Mouse (Mus musculus): Measurements from ENCODE around the gene Dvl3. TPM values are rescaled to one million over a fixed set of nuclear protein-coding genes. Genes with fewer than 3 reads are reported as not detected.

Dvl3 gene
- polyA plus RNA-seq, 1 experiment = 42.5 TPM

DNA sequence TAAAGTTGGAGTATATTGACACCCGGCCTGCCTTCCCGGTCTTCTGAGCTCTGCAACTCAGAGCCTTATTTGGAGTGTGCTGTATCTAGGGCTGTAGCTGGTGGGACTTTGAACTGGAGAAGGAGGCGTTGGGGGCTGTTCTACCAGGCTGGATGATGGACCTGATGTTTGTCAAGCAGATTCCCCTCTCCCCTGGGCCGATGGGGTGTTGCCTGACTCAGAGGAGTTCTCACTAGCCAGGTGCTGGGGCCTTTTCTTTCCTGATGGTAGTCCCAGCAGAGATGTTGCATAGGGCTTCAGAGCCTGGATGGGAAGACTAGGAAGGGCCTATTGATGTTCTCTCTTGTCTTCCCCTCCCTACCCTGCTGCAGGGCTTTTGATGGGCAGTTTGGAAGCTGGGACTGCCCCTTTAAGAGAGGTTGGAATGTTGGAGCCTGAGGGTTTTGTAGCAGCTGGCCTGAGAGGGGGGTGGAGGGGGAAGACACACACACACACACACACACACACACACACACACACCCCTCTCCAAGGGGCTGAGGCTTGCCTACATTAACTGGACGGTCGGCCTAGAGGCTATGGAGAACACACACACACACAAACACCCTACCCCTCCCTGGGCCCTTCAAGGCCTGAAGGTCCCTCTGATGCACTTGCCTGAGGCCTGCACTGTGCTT is 1.1 kb downstream of the Dvl3 start:
- no peaks in the 10 kb centered on the region for H3K4me1 ChIP-seq (ENCODE audit: control insufficient read depth, insufficient read depth, low read length)
- TF ChIP-seq POLR2A (IDR thresholded peaks at IDR 0.05; ENCODE audit: extremely low read depth, insufficient read depth, low read length) = no peak
- TF ChIP-seq CTCF (IDR thresholded peaks at IDR 0.05; ENCODE audit: extremely low read depth, insufficient read depth, low read length) = no peak

DNA sequence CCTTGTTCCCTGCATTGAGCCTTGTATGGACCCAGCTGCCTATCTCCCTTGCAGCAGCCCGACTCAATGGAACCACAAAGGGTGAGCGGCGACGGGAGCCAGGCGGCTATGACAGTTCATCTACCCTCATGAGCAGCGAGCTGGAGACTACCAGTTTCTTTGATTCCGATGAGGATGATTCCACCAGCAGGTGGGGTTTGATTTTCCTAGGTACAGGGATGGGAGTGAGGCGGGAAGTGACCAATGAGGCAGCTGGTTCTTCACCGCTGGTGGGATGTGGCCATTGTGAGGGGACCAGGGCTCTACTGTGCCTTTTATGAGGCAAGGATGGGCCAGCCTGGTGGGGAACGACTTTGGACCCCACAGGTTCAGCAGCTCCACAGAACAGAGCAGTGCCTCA is 7.1 kb downstream of the Dvl3 start:
- TF ChIP-seq POLR2A (IDR thresholded peaks at IDR 0.05; ENCODE audit: extremely low read depth, insufficient read depth, low read length) (no peak), CTCF (IDR thresholded peaks at IDR 0.05; ENCODE audit: extremely low read depth, insufficient read depth, low read length) (no peak)
- Histone ChIP-seq H3K27ac (ENCODE audit: insufficient read depth, low read length) (no peak overlapping the region), H3K4me1 (ENCODE audit: control insufficient read depth, insufficient read depth, low read length) (no peaks in the 10 kb centered on the region), H3K4me3 (ENCODE audit: insufficient read depth, low read length) (no peak overlapping the region)

More for the DNA sequence above, 1.1 kb downstream of the Dvl3 start:
- no peak overlapping the region for H3K27ac ChIP-seq (ENCODE audit: insufficient read depth, low read length)
- peak overlapping the region; percentile 97 for H3K4me3 ChIP-seq (ENCODE audit: insufficient read depth, low read length)

DNA sequence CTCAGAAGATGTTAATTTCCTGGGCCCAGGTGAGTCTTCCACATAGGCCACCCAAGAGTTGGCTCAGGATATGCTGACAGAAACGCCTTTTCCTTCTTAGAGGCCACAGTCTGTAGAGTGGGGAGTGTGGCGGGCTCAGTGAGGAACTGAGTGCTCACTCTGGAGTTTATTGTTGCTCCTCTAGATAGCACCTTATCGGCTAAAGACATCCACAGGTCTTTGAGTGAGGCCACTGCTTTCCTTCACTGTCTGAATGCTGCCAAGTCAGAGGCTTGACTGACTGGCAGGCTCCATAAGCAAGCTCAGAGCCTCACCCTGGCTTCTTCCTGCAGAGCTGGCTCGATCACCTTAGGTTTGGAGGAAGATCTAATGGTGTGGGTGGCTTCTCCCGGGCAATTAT is 12.0 kb downstream of the Dvl3 start:
- Histone ChIP-seq H3K4me1 (ENCODE audit: control insufficient read depth, insufficient read depth, low read length) (no peaks in the 10 kb centered on the region), H3K27ac (ENCODE audit: insufficient read depth, low read length) (no peak overlapping the region), H3K4me3 (ENCODE audit: insufficient read depth, low read length) (no peak overlapping the region)
- no peak for TF ChIP-seq CTCF (IDR thresholded peaks at IDR 0.05; ENCODE audit: extremely low read depth, insufficient read depth, low read length)
- no peak for TF ChIP-seq POLR2A (IDR thresholded peaks at IDR 0.05; ENCODE audit: extremely low read depth, insufficient read depth, low read length)

DNA sequence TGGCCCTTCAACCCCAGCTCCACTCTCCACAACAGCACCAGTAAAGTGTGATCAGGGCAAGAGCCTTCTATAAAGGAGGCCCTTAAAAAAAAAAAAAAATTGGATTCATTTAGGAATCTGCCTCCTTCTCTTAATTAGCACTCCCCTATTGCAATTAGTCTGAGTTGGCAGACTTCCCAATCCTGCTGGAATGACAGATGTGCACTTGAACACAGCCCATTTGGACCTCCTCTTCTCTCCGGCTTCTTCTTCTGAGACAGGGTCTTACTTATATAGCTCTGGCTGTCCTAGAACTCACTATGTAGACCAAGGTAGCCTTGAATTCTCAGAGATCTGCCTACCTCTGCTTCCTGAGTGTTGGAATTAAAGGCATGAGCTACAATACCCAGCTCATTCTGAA is 12.6 kb downstream of the Dvl3 start:
- TF ChIP-seq POLR2A (IDR thresholded peaks at IDR 0.05; ENCODE audit: extremely low read depth, insufficient read depth, low read length) (no peak), CTCF (IDR thresholded peaks at IDR 0.05; ENCODE audit: extremely low read depth, insufficient read depth, low read length) (no peak)
- no peaks in the 10 kb centered on the region for H3K4me1 ChIP-seq (ENCODE audit: control insufficient read depth, insufficient read depth, low read length)
- no peak overlapping the region for H3K4me3 ChIP-seq (ENCODE audit: insufficient read depth, low read length)
- H3K27ac ChIP-seq (ENCODE audit: insufficient read depth, low read length) = no peak overlapping the region

DNA sequence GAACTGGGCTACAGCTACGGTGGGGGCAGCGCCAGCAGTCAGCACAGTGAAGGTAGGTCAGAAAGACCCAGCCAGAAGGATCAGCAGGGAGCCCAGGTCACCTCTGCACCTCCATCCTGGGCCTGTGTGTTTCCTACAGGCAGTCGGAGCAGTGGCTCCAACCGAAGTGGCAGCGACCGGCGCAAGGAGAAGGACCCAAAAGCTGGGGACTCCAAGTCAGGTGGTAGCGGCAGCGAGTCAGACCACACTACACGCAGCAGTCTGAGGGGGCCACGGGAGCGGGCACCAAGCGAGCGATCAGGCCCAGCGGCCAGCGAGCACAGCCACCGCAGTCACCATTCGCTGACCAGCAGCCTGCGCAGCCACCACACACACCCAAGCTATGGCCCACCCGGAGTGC is 14.2 kb downstream of the Dvl3 start:
- H3K27ac ChIP-seq (ENCODE audit: insufficient read depth, low read length) = no peak overlapping the region
- no peaks in the 10 kb centered on the region for H3K4me1 ChIP-seq (ENCODE audit: control insufficient read depth, insufficient read depth, low read length)
- TF ChIP-seq CTCF (IDR thresholded peaks at IDR 0.05; ENCODE audit: extremely low read depth, insufficient read depth, low read length) (no peak), POLR2A (IDR thresholded peaks at IDR 0.05; ENCODE audit: extremely low read depth, insufficient read depth, low read length) (no peak)
- no peak overlapping the region for H3K4me3 ChIP-seq (ENCODE audit: insufficient read depth, low read length)

DNA sequence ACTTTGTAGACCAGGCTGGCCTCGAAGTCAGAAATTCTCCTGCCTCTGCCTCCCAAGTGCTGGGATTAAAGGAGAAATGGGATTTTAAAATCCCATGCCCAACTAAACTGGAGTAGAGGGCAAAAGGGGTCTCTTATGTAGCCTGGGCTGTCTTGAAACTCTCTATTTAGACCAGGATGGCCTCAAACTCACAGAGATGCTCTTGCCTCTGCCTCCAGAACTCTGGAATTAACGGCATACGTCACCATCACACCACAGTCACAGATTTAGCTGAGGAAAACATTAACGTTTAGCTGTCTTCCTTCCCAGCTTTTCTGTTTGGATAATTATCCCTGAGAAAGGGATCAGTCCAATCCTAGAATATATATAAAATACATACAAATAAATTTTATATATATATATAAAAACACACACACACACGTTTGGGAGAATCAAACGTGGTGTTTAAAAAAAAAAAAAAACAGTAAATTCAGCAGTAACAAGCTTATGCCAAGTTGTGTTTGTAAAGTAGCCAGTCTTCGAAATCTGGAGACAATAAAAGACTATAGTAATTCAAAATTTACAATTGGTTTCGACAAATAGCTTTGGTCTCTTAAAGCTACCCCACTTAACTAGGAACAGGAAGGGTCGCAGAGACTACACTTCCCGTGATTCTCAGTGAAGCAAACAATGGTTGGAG is 18.0 kb downstream of the Dvl3 start:
- no peak overlapping the region; the same call in 1 of the 2 replicates for H3K4me3 ChIP-seq (ENCODE audit: insufficient read depth, low read length)
- no peak for TF ChIP-seq POLR2A (IDR thresholded peaks at IDR 0.05; ENCODE audit: extremely low read depth, insufficient read depth, low read length)
- TF ChIP-seq CTCF (IDR thresholded peaks at IDR 0.05; ENCODE audit: extremely low read depth, insufficient read depth, low read length) = no peak
- no peak overlapping the region for H3K27ac ChIP-seq (ENCODE audit: insufficient read depth, low read length)

DNA sequence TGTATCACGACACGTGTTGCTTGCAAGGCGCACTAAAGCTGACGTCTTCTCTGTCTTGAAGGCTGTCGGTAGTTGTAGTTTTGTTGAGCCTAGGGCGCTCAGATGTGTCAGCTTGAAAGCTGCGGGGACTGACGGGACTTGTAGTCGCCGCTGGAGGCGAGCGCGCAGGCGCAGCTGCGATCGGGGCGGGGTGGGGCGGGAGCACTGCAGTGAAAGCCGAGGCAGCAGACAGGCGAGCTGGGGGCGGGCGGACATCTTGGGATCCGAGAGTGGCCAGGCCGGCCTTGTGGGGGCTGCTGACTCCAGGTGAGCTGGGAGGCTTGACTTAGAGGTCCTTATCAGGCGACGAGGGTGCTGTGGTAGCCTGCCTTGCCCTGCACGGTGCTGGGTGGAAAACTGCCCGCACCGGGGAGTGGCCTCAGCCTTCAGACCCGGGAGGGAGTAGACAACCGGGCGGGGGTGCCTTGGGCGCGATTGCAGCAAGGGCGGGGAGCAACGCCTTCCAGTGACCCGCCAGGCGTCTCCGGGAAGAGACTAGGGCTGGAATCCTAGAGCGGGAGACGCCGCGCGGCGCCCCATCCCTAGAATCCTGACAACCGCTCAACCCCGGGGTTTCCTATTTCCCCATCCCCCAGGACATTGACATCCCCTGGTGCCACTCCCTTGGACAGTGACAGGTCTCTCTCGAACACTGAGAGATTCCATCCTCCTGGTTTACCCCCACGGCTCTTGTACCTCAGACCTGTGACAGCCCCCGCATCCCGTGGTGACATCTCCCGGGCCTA is 18.7 kb downstream of the Dvl3 start, which contains the start of gene Ap2m1:
Gene Ap2m1, plus strand, starts transcription at position 183 of the 785 bp plus-strand sequence.
- H3K4me1 ChIP-seq (ENCODE audit: control insufficient read depth, insufficient read depth, low read length) = peaks cover 7% of the 10 kb centered on the region
- peak within 1 kb of the TSS; percentile 79 for H3K27ac ChIP-seq (ENCODE audit: insufficient read depth, low read length)
- peak within 1 kb of the TSS; percentile 62 for H3K4me3 ChIP-seq (ENCODE audit: insufficient read depth, low read length)
- TF ChIP-seq POLR2A (IDR thresholded peaks at IDR 0.05; ENCODE audit: extremely low read depth, insufficient read depth, low read length) (peak; percentile 51), CTCF (IDR thresholded peaks at IDR 0.05; ENCODE audit: extremely low read depth, insufficient read depth, low read length) (no peak)

More for the DNA sequence above, 18.0 kb downstream of the Dvl3 start:
- H3K4me1 ChIP-seq (ENCODE audit: control insufficient read depth, insufficient read depth, low read length) = peaks cover 7% of the 10 kb centered on the region

DNA sequence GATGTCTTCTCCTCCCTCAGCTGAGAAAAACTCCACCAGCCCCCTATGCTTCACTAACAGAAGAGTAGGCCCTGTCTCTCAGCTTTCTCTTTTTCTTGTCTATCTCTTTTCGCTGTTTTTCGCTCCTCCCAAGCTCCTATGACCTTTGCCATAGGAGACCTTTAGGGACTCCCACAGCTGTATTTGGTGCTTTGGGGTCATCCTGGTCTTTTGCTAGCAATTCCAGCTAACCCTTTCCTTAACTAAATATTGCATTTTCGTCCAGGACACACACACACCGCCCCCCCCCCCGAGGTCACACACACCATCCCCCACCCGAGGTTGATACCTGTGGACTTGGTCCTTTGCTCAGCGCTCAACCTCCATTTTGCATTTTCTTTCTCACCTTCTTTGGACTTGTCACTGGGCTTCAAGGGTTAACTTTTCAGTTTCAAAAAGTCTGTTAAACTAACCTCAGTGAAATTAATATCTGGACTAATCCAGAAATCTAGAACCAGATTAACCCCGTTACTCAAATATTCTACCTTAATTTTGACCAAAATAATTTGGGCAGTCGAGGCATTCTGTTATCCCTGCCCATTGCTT is 19.4 kb downstream of the Dvl3 start:
- Histone ChIP-seq H3K27ac (ENCODE audit: insufficient read depth, low read length) (peak overlapping the region; percentile 79), H3K4me3 (ENCODE audit: insufficient read depth, low read length) (peak overlapping the region; percentile 62), H3K4me1 (ENCODE audit: control insufficient read depth, insufficient read depth, low read length) (peaks cover 7% of the 10 kb centered on the region)
- TF ChIP-seq CTCF (IDR thresholded peaks at IDR 0.05; ENCODE audit: extremely low read depth, insufficient read depth, low read length) (no peak), POLR2A (IDR thresholded peaks at IDR 0.05; ENCODE audit: extremely low read depth, insufficient read depth, low read length) (no peak)

DNA sequence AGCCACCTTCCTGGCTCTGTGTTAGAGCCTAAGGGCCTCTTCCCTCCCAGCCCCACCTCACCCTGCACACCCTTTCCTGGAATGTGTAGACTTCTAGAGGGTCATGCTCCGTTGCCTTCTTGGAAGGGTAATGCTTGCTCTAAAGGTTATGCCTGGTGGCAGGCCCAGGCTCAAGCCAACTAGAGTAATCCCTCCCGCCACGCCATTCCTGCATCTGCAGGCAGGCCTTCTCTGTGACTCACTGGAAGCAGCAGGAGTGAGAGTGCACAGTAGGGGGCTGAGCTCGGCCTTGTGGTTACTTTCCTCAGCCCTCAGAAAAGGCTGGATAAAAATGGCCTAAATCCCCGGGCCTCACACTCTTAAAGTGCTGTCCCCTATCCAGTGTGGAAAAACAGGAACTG is 20.3 kb downstream of the Dvl3 start:
- H3K4me1 ChIP-seq (ENCODE audit: control insufficient read depth, insufficient read depth, low read length) = peaks cover 7% of the 10 kb centered on the region
- TF ChIP-seq CTCF (IDR thresholded peaks at IDR 0.05; ENCODE audit: extremely low read depth, insufficient read depth, low read length) = no peak
- TF ChIP-seq POLR2A (IDR thresholded peaks at IDR 0.05; ENCODE audit: extremely low read depth, insufficient read depth, low read length) = no peak
- H3K4me3 ChIP-seq (ENCODE audit: insufficient read depth, low read length) = peak overlapping the region; percentile 62
- no peak overlapping the region for H3K27ac ChIP-seq (ENCODE audit: insufficient read depth, low read length)
